Mouse (Mus musculus) testis, adult 2 months (tissue): ENCODE results near the gene Letm1.

Experiments
- CTCF ChIP-seq: fragments of 200-500 bp; IDR thresholded peaks from 2 replicates; pipeline ENCODE4 v1.5.1; 2012; ENCODE audit warnings: low read depth, mild to moderate bottlenecking, inconsistent platforms, low read length, moderate library complexity; ENCODE audit not compliant: control insufficient read depth, insufficient read depth, insufficient replicate concordance
- POLR2A ChIP-seq: fragments of 200-500 bp; IDR thresholded peaks from 2 replicates; pipeline ENCODE4 v1.6.1; 2012; ENCODE audit warnings: low read depth, mild to moderate bottlenecking, inconsistent platforms, low read length, moderate library complexity; ENCODE audit not compliant: control insufficient read depth

DNA sequence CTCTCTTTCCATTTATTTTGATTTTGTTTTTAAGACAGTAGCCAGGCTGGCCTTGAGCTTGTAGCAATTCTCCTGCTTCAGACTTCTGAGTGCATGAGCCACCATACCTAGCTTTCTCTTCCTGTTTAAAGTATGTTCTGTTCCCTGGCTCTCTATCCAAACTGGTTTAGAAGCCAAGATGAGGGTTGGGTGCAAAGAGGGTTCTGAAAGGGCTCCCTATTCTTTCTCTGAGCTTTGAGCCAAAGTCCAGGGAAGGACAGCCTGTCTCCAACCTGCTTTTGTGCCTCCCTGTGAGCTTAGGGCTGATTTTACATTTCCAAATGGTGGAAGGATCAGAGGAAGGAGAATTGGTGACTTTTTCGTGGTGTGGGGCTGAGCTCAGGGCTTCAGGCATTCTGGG is 55.7 kb downstream of the Letm1 start:
- TF ChIP-seq POLR2A (no peak), CTCF (no peak)
